Mouse (Mus musculus): ENCODE measurements around the gene Ripor2.
A peak's percentile ranks its signal among the peaks of the same experiment; 100 is the strongest.

The Ripor2 gene

DNA sequence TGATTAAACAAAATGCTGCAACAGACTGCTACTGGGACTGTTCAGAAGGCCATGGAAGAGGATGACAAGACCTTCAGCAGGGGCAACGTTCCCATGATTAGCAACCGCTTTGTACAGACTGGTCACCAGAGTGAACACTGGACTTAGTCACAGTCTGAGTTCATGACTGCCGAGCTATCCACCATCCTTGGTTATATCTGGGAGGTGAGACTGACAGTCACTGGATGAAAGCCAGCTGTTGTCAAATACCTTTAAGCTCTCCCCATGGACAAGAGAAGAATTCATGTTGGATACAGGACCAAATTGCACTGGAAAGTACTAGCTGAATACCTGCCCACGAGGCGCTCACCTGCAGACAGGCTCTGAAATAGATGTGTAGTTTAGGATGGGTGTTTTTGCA is 2.4 kb downstream of the Ripor2 start:
- DNase-seq (ENCODE audit: low read depth, low spot score): no peak

GRCm38 (mm10) chr13:24584841-24585240 is 2.9 kb downstream of the Ripor2 start:
- no peak for DNase-seq (ENCODE audit: low read depth, low spot score)

DNA sequence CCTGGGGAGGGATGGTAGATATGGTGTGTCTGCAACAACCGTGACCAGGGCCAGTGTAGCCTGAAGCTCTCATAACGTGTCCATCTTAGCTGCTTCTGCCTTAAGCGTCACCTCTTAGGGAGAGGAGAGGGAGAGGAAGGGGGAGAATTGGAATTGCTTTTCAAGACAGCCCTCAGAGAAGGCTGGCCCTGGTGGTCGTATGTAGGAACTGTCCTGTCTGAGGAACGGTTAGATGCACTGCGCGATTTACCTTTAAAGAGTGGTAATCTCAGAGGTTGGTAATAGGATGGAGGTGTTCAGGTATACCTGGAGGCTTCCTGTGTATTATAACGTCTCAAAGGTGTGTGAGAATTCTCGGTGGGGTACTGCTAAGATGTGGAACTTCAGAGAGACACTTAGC is 3.4 kb downstream of the Ripor2 start:
- DNase-seq (ENCODE audit: low read depth, low spot score): no peak

- no peak for DNase-seq (ENCODE audit: low read depth, low spot score)
Observed at GRCm38 (mm10) chr13:24587192-24587895, 5.4 kb downstream of the Ripor2 start.

GRCm38 (mm10) chr13:24588603-24589002 is 6.6 kb downstream of the Ripor2 start:
- DNase-seq (ENCODE audit: low read depth, low spot score): no peak

GRCm38 (mm10) chr13:24591737-24592136 is 9.7 kb downstream of the Ripor2 start:
- DNase-seq (ENCODE audit: low read depth, low spot score): no peak

DNA sequence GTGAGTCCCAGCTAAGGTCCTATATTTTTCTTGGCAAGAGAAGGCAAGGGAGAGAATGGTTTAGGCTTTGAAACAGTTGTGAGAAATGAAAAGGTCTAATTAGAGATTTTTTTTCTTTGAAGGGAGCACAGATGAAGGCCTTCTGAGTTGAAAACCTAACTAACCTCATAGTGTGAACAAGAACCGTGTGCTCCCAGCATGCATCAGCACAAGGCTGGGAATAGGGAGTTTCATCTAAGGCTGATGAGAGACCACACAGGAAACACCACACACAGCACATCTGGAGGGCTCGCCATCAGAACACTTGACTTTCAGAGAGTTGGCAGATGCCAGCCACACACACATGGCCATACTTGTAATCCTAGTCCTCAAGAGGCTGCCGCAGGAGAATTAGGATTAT is 12.3 kb downstream of the Ripor2 start:
- DNase-seq (ENCODE audit: low read depth, low spot score): no peak

- DNase-seq (ENCODE audit: low read depth, low spot score): no peak
Observed at GRCm38 (mm10) chr13:24599631-24600041, 17.6 kb downstream of the Ripor2 start.

DNA sequence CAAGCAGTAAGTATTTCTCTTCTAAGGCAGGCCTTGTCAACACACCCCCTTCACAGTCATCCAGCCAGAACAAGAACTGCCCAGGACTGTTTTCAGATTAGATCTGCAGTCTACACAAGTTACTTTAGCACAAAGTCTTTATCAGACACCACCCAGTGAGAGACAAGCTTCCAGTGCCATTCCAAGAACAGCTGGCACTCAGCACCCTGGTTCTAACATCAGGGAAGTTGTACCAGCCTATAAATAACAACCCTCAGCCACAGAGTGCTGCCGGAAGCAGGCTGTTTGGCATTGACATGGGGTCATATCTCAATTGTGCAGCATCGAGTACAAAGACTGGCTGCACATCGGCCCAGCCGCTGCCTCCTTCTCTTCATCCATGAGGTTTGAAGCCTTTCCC is 21.0 kb downstream of the Ripor2 start:
- no peak for DNase-seq (ENCODE audit: low read depth, low spot score)

DNA sequence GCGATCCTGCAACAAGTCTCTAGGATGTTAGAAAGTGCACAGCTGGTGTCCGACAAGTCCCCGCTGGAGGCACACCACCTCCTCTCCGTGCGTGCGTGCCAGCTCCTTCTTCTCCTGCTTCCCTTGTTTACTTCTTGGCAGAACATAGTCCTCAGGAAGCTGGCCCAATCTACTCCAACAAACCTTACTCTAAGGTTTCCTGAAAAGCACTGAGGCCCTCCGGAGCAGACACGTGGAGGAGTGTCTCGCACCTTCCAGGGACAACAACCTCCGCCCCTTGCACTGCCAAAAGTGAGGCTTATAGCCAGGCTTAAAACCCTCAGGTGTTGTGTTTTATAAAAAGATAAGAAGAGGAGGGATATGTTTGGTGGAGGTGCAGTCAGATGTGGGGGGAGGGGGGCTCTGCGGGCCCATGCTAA is 21.6 kb downstream of the Ripor2 start:
- DNase-seq (ENCODE audit: low read depth, low spot score): no peak

- no peak for DNase-seq (ENCODE audit: low read depth, low spot score)
Observed at GRCm38 (mm10) chr13:24604096-24604495, 22.1 kb downstream of the Ripor2 start.

GRCm38 (mm10) chr13:24604761-24605591 is 23.0 kb downstream of the Ripor2 start:
- peak; percentile 45 for DNase-seq (ENCODE audit: low read depth, low spot score)

DNA sequence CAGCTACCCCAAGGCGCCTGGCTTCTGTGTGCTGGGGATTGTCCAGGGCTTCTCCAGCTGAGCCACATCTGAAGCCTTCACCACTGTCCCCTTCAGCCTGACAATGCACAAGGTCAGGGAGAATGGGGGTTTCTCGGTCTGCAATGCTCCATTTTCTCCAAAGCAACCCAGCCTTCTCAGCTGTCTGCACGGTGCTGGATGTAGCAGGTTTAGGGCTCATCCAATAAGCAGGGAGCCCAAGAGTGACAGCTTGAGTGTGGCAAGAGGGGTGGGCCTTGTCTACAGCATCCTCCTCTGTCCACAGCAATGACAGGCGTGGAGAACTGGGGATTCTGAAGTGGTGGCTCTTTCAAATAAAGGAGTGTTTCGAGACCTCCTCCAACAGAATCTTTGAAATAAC is 23.8 kb downstream of the Ripor2 start:
- no peak for DNase-seq (ENCODE audit: low read depth, low spot score)

DNA sequence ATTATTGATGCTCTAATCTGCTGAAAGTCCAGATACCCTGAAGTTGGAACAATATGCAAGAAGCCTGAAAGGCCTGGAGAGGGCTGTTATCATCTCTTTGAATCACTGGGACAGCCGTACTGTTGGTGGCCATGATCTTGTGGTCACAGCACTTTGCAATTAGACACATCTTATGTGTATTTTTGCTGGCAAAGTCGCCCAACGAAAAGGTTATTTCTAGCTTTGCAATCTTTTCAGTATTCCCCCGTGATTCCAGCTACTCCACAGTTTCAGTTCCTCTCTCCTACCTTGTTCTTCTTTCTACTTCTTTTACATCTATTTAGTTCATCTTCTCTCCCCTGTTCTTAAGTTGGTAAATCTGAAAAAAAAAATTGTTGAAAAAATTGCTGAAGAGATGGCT is 26.0 kb downstream of the Ripor2 start:
- DNase-seq (ENCODE audit: low read depth, low spot score): no peak

DNA sequence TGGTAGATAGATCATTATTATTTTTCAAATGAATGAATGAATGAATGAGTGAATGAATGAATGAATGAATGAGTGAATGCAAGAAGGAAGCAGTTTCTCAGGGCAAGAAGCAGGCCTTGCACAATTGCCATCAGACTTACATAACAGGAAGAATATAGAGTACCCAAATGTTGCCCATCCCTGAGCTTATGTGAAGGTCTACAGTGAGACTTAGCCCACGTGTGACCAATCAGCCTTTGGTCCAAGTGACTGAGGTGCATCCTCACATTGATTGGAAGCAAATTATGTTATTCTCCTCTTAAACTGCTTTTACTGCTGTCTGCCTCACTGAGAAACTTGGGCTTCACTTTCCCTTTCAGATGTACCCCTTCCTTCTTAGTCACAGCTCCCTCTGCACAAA is 26.7 kb downstream of the Ripor2 start:
- DNase-seq (ENCODE audit: low read depth, low spot score): no peak

DNA sequence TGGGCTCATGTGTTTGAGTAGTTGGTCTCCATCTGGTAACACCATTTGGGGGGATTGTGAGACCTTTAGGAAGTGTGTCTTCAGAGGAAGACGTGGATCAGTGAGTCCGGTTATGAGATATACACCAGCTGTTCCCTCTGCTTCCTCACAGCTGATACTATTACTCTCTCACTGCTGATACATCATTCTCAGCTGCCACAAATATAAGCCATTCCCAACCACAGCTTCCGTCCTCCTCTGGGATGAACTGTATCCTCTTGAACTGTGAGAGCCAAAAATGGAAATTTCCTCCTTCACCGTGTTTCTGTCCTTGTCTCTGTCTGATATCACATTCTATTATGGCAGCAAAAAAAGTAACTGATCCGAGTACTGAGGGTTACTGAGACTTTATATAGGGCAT is 28.9 kb downstream of the Ripor2 start:
- no peak for DNase-seq (ENCODE audit: low read depth, low spot score)

DNA sequence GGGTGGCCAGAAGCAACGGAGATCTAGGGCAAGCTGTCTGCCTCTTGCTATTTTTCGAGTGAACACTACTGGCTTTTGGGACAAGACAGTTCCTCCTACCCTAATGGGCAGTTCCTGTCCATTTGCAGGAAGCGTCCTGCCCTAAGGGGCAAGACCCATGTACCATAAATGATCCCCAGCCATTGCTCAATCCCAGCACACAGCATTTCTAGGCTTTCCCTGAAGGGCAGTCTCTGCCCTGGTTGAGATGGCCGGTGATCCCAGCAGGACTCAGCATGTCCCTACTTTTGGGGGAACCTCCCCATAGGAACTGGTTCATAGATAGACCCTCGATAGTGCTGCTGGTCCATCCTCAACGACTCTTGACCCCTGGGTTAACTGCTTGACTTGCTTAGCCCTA is 31.0 kb downstream of the Ripor2 start:
- no peak for DNase-seq (ENCODE audit: low read depth, low spot score)

GRCm38 (mm10) chr13:24613433-24613832 is 31.4 kb downstream of the Ripor2 start:
- peak; percentile 86 for DNase-seq (ENCODE audit: low read depth, low spot score)

GRCm38 (mm10) chr13:24613927-24614780 is 32.2 kb downstream of the Ripor2 start:
- DNase-seq (ENCODE audit: low read depth, low spot score): peak; percentile 44

DNA sequence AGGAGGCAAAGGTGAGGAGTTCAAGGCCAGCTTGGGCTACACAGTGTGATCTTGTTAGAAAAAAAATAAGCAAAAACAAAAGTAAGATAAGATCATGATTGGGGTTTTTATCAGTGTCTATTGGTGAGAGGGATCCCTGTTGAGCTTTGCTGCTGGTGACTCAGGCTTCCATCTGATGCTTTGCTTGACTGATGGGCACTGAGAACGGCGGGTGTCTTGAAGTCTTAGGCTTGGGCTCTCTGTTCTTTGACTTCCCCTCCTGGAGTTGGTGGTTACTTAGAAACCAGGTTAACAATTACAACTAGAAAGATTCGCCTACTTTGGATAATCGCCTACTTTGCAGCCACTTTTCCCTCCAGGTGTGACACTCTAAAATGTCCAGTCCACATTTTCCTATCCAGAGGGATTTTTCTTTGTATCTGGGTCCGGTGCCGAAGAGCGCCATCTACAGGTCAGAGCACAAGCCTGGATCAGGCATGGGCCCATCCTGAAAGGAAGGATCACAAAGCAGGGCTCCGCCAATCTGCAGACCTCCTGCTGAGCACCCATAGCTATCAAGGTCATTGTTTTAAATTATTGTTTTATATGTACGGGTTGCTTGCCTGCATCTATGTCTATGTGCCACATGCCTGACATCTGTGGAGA is 34.1 kb downstream of the Ripor2 start:
- DNase-seq (ENCODE audit: low read depth, low spot score): no peak

DNA sequence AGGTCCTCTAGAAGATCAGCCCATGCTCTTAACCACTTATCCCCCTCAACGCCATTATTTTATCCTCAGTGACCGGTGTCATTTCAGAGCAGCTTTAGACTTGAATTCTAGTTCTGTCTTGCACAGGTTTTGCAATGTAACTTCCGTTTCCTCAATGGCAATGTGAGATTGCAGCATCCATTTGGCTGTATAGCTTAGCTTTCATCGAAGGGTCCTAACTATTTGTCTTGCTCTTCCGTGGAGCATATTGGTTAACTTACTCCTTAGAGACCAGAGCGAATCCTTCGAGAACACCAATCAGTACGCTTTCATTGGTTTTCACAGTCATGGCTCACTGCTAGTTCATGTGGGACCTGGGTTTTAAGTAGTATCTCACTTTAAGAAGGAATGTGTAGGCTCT is 34.7 kb downstream of the Ripor2 start:
- no peak for DNase-seq (ENCODE audit: low read depth, low spot score)

All from A20 (cell line).